Comparison of ENCODE assay signal across 10 mouse cellular contexts in genomic region chr13:63286483-63287102, GRCm38 (mm10).
DNase-seq lines count a peak whose midpoint lies in the region; ATAC-seq and TF ChIP-seq lines count a peak whose summit lies in the region.
"Had no signal": no experiment of that assay in that cellular context is flagged by ENCODE, and none has a peak within 500 bp of the region (broad histone marks: within the 10 kb centered on the region; RNA-seq: fewer than 3 reads in every experiment).

No protein-coding gene starts in this region.

- H3K4me1 ChIP-seq in forebrain, embryonic 15.5 days = peaks cover 7% of the 10 kb centered on the region; the same call in 1 of the 2 replicates
- H3K4me1 ChIP-seq in forebrain, embryonic 13.5 days = peaks cover 17% of the 10 kb centered on the region; the same call in 1 of the 2 replicates
- peaks cover 8% of the 10 kb centered on the region; the same call in 1 of the 2 replicates for H3K4me1 ChIP-seq in liver, postnatal 0 days (ENCODE audit: insufficient read depth)
- no peaks in the 10 kb centered on the region for H3K4me1 ChIP-seq in hindbrain, embryonic 11.5 days (replicated peaks; ENCODE audit: control insufficient read depth, insufficient read depth, low read length)

- no peak for TF ChIP-seq CTCF in liver, postnatal 0 days (IDR thresholded peaks at IDR 0.05; ENCODE audit: low read depth)

- DNase-seq in liver, postnatal 0 days = no peak
- no peak for DNase-seq in liver
- DNase-seq in cerebellum, postnatal 25 days = peak; percentile 77 to 82
- no peak for DNase-seq in thymus, postnatal 4 days
- DNase-seq in hindbrain, embryonic 11.5 days (ENCODE audit: low spot score) = no peak
- no peak for DNase-seq in kidney, postnatal 10 days
- DNase-seq: lung, adult 18-20 months had no signal

- no peaks in the 10 kb centered on the region; the same call in 1 of the 2 replicates for H3K36me3 ChIP-seq in forebrain, embryonic 15.5 days
- H3K36me3 ChIP-seq in forebrain, embryonic 13.5 days (ENCODE audit: poor library complexity, severe bottlenecking) = peaks cover 32% of the 10 kb centered on the region
- peaks cover 38% of the 10 kb centered on the region for H3K36me3 ChIP-seq in liver, postnatal 0 days (replicated peaks; ENCODE audit: insufficient read depth, low read length)
- no peaks in the 10 kb centered on the region for H3K36me3 ChIP-seq in hindbrain, embryonic 11.5 days (ENCODE audit: control insufficient read depth, insufficient read depth, low read length)

- ATAC-seq in forebrain, embryonic 15.5 days (replicated peaks) = 0 out of 2 replicates have a peak, but pooled peaks have one; percentile 24
- ATAC-seq in forebrain, embryonic 13.5 days = no peak
- 0 out of 2 replicates have a peak, but pooled peaks have one; percentile 23 for ATAC-seq in liver, postnatal 0 days
- no peak for ATAC-seq in hindbrain, embryonic 11.5 days (ENCODE audit: low FRiP score)
- ATAC-seq: hindbrain, embryonic 16.5 days had no signal

- no peak for TF ChIP-seq EP300 in liver, postnatal 0 days (IDR thresholded peaks at IDR 0.05; ENCODE audit: low read depth)

- no peak overlapping the region for H3K4me3 ChIP-seq in forebrain, embryonic 15.5 days
- H3K4me3 ChIP-seq in forebrain, embryonic 13.5 days = no peak overlapping the region
- H3K4me3 ChIP-seq in liver, postnatal 0 days (ENCODE audit: low read depth, low read length) = no peak overlapping the region
- no peak overlapping the region for H3K4me3 ChIP-seq in hindbrain, embryonic 11.5 days (ENCODE audit: low read depth, low read length)

- no peak overlapping the region for H3K4me2 ChIP-seq in forebrain, embryonic 15.5 days (replicated peaks)
- no peak overlapping the region for H3K4me2 ChIP-seq in forebrain, embryonic 13.5 days
- no peak overlapping the region for H3K4me2 ChIP-seq in liver, postnatal 0 days (ENCODE audit: low read depth, low read length)
- H3K4me2 ChIP-seq in hindbrain, embryonic 11.5 days (replicated peaks; ENCODE audit: low read depth, low read length) = no peak overlapping the region

- WGBS in forebrain, embryonic 15.5 days = 83% methylated on average over 11 of the region's 11 CpGs
- WGBS in forebrain, embryonic 13.5 days = 85% methylated on average over 11 of the region's 11 CpGs
- 77% methylated on average over 11 of the region's 11 CpGs for WGBS in liver, postnatal 0 days (ENCODE audit: insufficient replicate concordance)
- 90% methylated on average over 11 of the region's 11 CpGs for WGBS in hindbrain, embryonic 11.5 days

- H3K27ac ChIP-seq in forebrain, embryonic 15.5 days (replicated peaks) = no peak overlapping the region
- H3K27ac ChIP-seq in forebrain, embryonic 13.5 days = no peak overlapping the region
- no peak overlapping the region for H3K27ac ChIP-seq in liver, postnatal 0 days (ENCODE audit: low read depth)
- no peak overlapping the region for H3K27ac ChIP-seq in hindbrain, embryonic 11.5 days (ENCODE audit: low read depth, low read length)

- H3K9ac ChIP-seq in forebrain, embryonic 15.5 days (replicated peaks) = no peak overlapping the region
- H3K9ac ChIP-seq in forebrain, embryonic 13.5 days = no peak overlapping the region
- H3K9ac ChIP-seq in liver, postnatal 0 days (replicated peaks) = no peak overlapping the region
- H3K9ac ChIP-seq in hindbrain, embryonic 11.5 days (ENCODE audit: low read depth, low read length) = no peak overlapping the region

- H3K9me3 ChIP-seq in forebrain, embryonic 15.5 days = no peaks in the 10 kb centered on the region
- no peaks in the 10 kb centered on the region for H3K9me3 ChIP-seq in forebrain, embryonic 13.5 days (replicated peaks)
- H3K9me3 ChIP-seq in liver, postnatal 0 days (ENCODE audit: low read length) = no peaks in the 10 kb centered on the region
- H3K9me3 ChIP-seq in hindbrain, embryonic 11.5 days (ENCODE audit: control insufficient read depth, low read length) = no peaks in the 10 kb centered on the region

- H3K27me3 ChIP-seq in forebrain, embryonic 15.5 days = no peaks in the 10 kb centered on the region
- H3K27me3 ChIP-seq in forebrain, embryonic 13.5 days = no peaks in the 10 kb centered on the region
- no peaks in the 10 kb centered on the region for H3K27me3 ChIP-seq in liver, postnatal 0 days (ENCODE audit: insufficient read depth, low read length)
- no peaks in the 10 kb centered on the region; the same call in 1 of the 2 replicates for H3K27me3 ChIP-seq in hindbrain, embryonic 11.5 days (ENCODE audit: control insufficient read depth, insufficient read depth, low read length)

Comparison
In these comparisons a context has a peak if more than half of its experiments do, and no peak if none do; other contexts are left out.
1. ATAC-seq: peak in forebrain, embryonic 15.5 days (single experiment) and liver, postnatal 0 days (single experiment); none in forebrain, embryonic 13.5 days (single experiment) and hindbrain, embryonic 11.5 days (single experiment).
2. DNase-seq: peak in cerebellum, postnatal 25 days (2 of 2); none in liver, postnatal 0 days (single experiment), liver (single experiment), thymus, postnatal 4 days (single experiment), hindbrain, embryonic 11.5 days (single experiment) and kidney, postnatal 10 days (single experiment).